Mouse (Mus musculus): ENCODE results near the gene Zdhhc7.

DNA sequence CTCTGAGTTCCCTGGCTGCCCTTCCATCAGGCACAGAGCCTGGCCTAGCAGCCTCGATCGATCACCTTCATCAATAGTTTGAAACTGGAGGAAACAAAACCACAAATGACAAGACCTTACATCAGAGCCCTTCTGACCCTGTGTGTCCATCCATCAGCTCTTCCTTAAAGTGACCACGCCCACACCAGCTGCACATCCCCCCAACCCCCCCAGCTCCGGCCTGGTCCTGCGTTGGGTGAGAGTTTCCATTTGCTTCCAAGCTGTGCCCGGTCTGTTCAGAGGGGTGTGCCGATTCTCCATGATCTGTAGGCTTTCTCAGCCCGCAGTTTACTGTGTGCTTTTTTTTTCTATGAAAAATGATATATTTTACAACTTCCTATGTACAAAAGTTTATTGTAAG lies 49.0 kb downstream of the Zdhhc7 start:
- TF ChIP-seq CTCF (IDR thresholded peaks at IDR 0.05; ENCODE audit: low read depth) (no peak), EP300 (IDR thresholded peaks at IDR 0.05; ENCODE audit: low read depth) (no peak)

Data from heart, postnatal 0 days (tissue).